Mouse (Mus musculus): Measurements from ENCODE around the gene Notch1. TPM values are rescaled to one million over a fixed set of nuclear protein-coding genes. Genes with fewer than 3 reads are reported as not detected.

Notch1 gene
- polyA plus RNA-seq (2017; shearing (Covaris generic)): 13.1 TPM

DNA sequence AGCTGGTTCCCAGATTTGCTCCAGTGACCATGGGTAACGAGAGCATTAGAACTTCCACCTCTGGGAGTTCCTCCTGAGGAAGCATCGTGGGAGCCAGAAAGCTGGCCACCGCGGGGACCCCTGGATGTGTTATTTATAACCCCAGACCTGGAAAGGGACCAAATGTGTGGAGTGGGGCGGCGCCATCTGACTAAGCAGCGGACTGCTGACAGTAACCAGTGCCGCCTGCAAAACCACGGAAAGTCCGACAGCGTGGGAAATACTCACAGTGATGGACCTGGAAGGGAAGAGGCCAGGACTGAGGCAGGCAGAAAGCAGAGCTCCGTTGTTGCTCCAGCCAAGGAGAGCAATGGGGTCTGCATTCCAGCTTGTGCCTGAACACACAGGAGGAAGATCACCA lies at the start of gene Notch1:
Gene Notch1 (minus strand): TSS at position 389 of the 400 bp plus-strand sequence.

DNA sequence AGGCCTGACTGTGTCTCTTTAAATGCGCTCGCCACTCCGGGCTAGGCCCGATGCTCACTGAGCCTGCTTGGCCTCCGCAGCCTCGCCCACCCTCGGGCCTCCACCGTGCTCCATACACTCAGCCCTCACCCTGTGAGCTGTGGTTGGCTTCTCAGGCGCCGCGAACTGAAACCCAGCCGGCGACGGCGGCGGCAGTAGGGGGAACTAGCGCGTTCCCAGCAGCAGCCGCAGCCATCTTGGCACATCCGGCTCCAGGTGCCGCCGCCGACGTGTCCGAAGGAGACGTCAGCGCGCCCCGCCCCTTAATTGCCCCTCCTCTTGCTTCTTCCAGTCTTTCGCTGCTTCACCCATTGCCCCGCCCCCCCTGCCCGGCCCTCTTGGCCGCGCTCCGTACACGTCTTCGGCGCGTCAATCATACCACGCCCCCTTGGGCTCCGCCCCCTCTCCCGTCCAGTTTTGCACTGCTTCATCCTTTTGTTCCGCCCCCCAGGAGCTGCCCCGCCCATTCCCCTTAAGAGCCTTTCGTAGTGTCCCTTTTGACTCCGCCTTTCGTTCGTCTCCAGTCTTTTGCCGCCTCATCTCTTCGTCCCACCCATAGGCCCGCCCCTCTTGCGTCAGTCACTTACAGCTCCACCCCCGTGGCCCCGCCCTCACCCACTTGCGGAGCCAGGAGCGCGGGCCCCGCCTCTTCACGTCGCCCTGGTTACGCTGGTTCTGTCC lies 71.4 kb downstream of the Notch1 start, which contains the start of gene Sec16a:
Gene Sec16a (minus strand): TSS at position 271 of the 720 bp plus-strand sequence.

DNA sequence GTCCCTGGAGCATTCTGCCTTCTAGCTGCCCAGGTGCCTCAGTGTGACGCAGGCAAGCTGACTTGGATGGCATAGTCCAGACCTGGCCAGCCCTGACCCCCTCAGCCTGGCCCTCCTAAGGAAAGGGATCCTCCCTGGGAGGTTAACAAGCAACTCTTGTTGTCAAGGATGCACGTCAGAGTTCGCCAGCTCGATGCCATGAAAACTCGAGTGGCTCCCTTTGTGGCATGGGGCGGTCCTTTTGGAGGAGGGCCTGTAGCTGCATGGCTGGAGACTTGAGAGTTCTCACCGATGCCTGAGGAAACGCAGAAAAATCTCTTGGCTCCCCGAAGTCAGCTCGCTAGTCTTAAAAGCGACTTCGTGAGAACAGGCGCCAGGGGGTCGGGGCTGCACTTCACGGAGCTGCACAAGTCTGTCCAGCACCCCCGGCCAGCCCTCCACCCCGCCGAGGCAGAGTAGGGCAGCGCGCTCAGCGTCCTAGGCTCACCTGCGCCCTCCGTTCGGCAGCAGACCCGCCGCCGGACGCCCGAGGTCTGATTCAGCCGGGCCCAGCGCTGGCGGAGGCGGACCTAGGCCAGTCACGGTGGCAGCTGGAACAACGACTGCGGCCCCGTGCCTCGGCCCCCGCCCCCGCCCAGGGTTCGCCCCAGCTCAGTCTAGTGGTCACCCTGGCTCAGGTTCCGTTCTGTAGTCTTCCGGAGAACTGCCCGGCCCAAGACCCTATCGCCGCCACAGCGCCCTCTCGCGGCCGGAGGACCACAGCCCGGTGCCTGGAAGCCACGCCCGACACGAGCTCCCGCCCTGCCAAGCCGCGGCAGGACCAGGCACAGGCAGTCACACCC lies 107.7 kb downstream of the Notch1 start, which contains the start of gene Inpp5e:
Gene Inpp5e (minus strand): TSS at position 689 of the 842 bp plus-strand sequence.

Other genes starting within 250 kb of the Notch1 start
- gene Ccdc187, start 222.1 kb downstream of the Notch1 start, polyA plus RNA-seq (2017; shearing (Covaris generic)): not detected
- gene Gpsm1, start 201.1 kb downstream of the Notch1 start, polyA plus RNA-seq (2017; shearing (Covaris generic)): 5.7 TPM
- 10.2 TPM for gene Dnlz, start 164.6 kb downstream of the Notch1 start, polyA plus RNA-seq (2017; shearing (Covaris generic))
- gene Card9, start 155.7 kb downstream of the Notch1 start, polyA plus RNA-seq (2017; shearing (Covaris generic)): 2.4 TPM
- 65.3 TPM for gene Snapc4, start 136.0 kb downstream of the Notch1 start, polyA plus RNA-seq (2017; shearing (Covaris generic))
- 29.4 TPM for gene Entr1, start 127.3 kb downstream of the Notch1 start, polyA plus RNA-seq (2017; shearing (Covaris generic))
- 80.0 TPM for gene Pmpca, start 127.3 kb downstream of the Notch1 start, polyA plus RNA-seq (2017; shearing (Covaris generic))
- 16.7 TPM for gene Inpp5e, start 107.5 kb downstream of the Notch1 start, polyA plus RNA-seq (2017; shearing (Covaris generic))
- gene Sec16a, start 71.4 kb downstream of the Notch1 start, polyA plus RNA-seq (2017; shearing (Covaris generic)): 68.9 TPM
- not detected for gene Egfl7, start 63.4 kb upstream of the Notch1 start, polyA plus RNA-seq (2017; shearing (Covaris generic))
- gene Gm20532, start 70.0 kb upstream of the Notch1 start, polyA plus RNA-seq (2017; shearing (Covaris generic)): not detected
- gene Agpat2, start 87.8 kb upstream of the Notch1 start, polyA plus RNA-seq (2017; shearing (Covaris generic)): 5.9 TPM
- 1.2 TPM for gene Fam69b, start 111.8 kb upstream of the Notch1 start, polyA plus RNA-seq (2017; shearing (Covaris generic))
- 1.3 TPM for gene Lcn4, start 154.6 kb upstream of the Notch1 start, polyA plus RNA-seq (2017; shearing (Covaris generic))